Mouse (Mus musculus) neural tube, embryonic 12.5 days (tissue): Measurements from ENCODE around the gene Ptpro. TPM values are rescaled to one million over a fixed set of nuclear protein-coding genes. Genes with fewer than 3 reads are reported as not detected.

ENCODE experiments used
- ATAC-seq: fragments of 200-750 bp; cut with Nextera tagmentation; 2 replicates; pipeline ENCODE4 v1.8.0; 2017; ENCODE audit warnings: low read depth, mild to moderate bottlenecking, moderate TSS enrichment, moderate library complexity; ENCODE audit not compliant: low FRiP score
- H3K27ac ChIP-seq: fragments of 300-500 bp; sonication (generic); 2 replicates; pipeline ENCODE4 v1.5.1; 2016
- H3K27me3 ChIP-seq: fragments of 300-500 bp; sonication (generic); replicated peaks from 2 replicates; pipeline ENCODE4 v1.6.1; 2016; ENCODE audit warnings: mild to moderate bottlenecking
- H3K36me3 ChIP-seq: fragments of 300-500 bp; sonication (generic); 2 replicates; pipeline ENCODE4 v1.6.1; 2016; ENCODE audit warnings: mild to moderate bottlenecking
- H3K4me1 ChIP-seq: fragments of 300-500 bp; sonication (generic); 2 replicates; pipeline ENCODE4 v1.6.1; 2016
- H3K4me2 ChIP-seq: fragments of 300-500 bp; sonication (generic); replicated peaks from 2 replicates; pipeline ENCODE4 v1.6.1; 2016; ENCODE audit warnings: mild to moderate bottlenecking
- H3K4me3 ChIP-seq: fragments of 300-500 bp; sonication (generic); 2 replicates; pipeline ENCODE4 v1.5.1; 2016
- H3K9ac ChIP-seq: fragments of 300-500 bp; sonication (generic); 2 replicates; pipeline ENCODE4 v1.6.1; 2016; ENCODE audit warnings: mild to moderate bottlenecking
- H3K9me3 ChIP-seq: fragments of 300-500 bp; sonication (generic); 2 replicates; pipeline ENCODE4 v1.6.1; 2016; ENCODE audit warnings: mild to moderate bottlenecking
- WGBS: fragments of 180-500 bp; shearing (Covaris S2); methylation state at CpG from one replicate; pipeline ENCODE4 v1.1.7; 2016; 5-methylcytosine and 5-hydroxymethylcytosine counted together
- polyA plus RNA-seq: library from polyadenylated mRNA; unstranded; fragments of >200 nt; fragmentation: Nextera tagmentation; extraction: Ambion mirVana; gene quantifications from 2 replicates; pipeline ENCODE4 v1.2.1, GENCODE M21; 2016

Gene Ptpro
- polyA plus RNA-seq, 1 experiment from 2014 or later = 28.9 TPM

DNA sequence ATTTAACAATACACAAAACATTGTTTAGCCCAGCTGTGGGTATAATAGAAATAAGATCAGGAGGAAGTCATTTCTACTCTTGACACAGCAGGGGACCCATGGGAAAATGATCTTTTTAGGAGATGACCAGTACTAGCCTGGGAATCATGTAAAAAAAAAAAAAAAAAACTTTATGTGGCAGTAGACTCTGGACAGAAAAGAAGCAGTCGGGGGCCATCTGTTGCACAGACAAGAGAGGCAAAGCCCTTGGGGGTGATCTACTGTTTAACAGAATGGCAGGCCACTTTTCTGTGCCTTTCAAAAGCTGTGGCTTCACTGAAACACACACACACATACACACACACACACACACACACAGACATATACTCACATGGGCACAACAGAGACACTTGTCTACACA, 242.7 kb downstream of the Ptpro start:
- no peak overlapping the region for H3K4me3 ChIP-seq
- 42% methylated on average over 1 of the region's 1 CpGs for WGBS
- H3K4me1 ChIP-seq = no peaks in the 10 kb centered on the region
- H3K4me2 ChIP-seq = no peak overlapping the region
- H3K36me3 ChIP-seq = no peaks in the 10 kb centered on the region
- no peak overlapping the region for H3K27ac ChIP-seq
- no peak overlapping the region for H3K9ac ChIP-seq
- H3K9me3 ChIP-seq = no peaks in the 10 kb centered on the region
- no peak for ATAC-seq
- H3K27me3 ChIP-seq = no peaks in the 10 kb centered on the region

DNA sequence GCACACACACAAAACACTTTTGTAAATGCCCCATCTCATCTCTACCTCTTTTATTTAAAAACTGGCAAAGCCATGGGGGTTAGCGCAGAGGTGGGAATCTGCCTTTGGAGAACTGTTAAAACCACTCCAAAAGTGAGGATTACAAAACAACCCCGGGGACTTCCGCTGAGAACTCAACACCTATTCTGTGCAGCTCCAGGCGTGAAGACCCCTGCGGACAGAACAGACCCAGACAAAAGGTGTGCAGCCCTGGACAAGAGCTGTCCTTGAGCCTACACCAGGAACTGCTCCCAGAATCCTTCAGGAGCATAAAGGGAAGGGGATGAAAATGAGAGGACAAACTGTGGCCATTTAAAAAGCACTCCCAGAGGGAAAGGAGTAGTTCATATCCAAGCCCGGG, 243.1 kb downstream of the Ptpro start:
- no peak for ATAC-seq
- no peak overlapping the region for H3K4me2 ChIP-seq
- no peak overlapping the region for H3K27ac ChIP-seq
- 76% methylated on average over 6 of the region's 6 CpGs for WGBS
- H3K9ac ChIP-seq = no peak overlapping the region
- no peaks in the 10 kb centered on the region for H3K4me1 ChIP-seq
- H3K27me3 ChIP-seq = no peaks in the 10 kb centered on the region
- no peaks in the 10 kb centered on the region for H3K9me3 ChIP-seq
- no peak overlapping the region for H3K4me3 ChIP-seq
- no peaks in the 10 kb centered on the region for H3K36me3 ChIP-seq

DNA sequence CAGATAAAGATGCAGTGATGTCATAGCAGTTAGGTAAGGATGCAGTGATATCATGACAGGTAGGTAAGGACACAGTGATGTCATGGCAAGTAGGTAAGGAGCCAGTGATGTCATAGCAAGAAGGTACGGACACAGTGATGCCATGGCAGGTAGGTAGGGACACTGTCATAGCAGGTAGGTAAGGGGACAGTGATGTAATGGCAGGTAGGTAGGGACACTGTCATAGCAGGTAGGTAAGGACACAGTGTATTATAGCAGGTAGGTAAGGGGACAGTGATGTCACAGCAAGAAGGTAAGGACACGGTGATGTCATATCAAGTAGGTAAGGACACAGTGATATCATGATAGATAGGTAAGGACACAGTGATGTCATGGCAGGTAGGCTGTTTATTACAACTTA, 244.4 kb downstream of the Ptpro start:
- 99% methylated on average over 2 of the region's 2 CpGs for WGBS
- ATAC-seq = no peak
- Histone ChIP-seq H3K9ac (no peak overlapping the region), H3K9me3 (no peaks in the 10 kb centered on the region), H3K36me3 (no peaks in the 10 kb centered on the region), H3K27me3 (no peaks in the 10 kb centered on the region), H3K4me1 (no peaks in the 10 kb centered on the region), H3K4me2 (no peak overlapping the region), H3K27ac (no peak overlapping the region), H3K4me3 (no peak overlapping the region)

DNA sequence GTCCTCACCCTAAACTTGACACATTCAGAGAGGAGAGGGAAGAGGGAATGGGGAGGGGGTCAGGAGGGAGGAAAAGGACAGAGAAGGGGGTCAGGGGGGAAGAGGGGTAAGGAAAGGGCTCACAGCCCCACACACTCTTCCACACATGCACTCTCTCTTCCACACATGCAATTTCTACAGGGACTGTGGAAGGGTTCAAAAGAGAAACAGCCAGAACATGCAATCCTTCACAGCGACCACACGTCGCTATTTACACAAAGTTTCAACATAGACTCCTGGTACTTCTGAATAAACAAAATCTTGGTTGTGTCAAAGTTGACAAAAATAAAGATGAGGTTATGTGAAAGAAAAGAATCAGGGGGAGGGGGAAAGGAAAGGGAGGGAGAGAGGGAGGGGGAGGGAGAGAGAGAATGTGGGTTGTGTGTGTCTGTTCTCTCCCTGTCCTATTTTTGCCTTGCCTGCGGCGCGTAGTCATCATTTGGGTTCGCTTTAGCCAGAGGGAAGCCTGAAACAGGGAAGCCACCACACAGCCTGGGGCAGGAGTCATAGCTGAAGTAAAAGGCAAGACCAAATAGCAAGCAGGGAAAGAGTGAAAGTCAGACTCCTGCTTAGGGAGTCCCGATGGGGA, 245.2 kb downstream of the Ptpro start:
- Histone ChIP-seq H3K27ac (no peak overlapping the region), H3K4me2 (no peak overlapping the region), H3K9me3 (no peaks in the 10 kb centered on the region), H3K27me3 (no peaks in the 10 kb centered on the region), H3K4me3 (no peak overlapping the region), H3K36me3 (no peaks in the 10 kb centered on the region), H3K4me1 (no peaks in the 10 kb centered on the region), H3K9ac (no peak overlapping the region)
- no peak for ATAC-seq
- 94% methylated on average over 8 of the region's 8 CpGs for WGBS

DNA sequence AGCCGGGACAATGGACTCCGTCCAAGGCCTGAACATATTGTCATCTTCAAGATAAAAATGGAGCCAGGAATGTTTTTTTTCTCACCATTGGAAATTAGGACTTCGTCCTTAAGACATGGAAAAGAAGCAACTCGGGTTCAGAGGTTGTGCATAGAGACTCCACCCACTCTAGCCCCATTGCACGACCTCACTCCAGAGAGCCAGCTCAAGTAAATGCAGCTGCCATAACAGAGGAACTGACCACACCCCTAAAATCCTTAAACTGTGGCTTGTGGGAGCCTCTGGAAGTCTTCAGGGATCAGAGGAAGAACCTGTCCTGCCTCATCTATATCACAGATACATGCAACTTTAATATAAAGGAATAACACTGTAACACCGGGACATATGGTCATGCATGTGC, 246.7 kb downstream of the Ptpro start:
- Histone ChIP-seq H3K27me3 (no peaks in the 10 kb centered on the region), H3K36me3 (no peaks in the 10 kb centered on the region), H3K4me2 (no peak overlapping the region), H3K4me3 (no peak overlapping the region), H3K9ac (no peak overlapping the region), H3K27ac (no peak overlapping the region), H3K4me1 (no peaks in the 10 kb centered on the region), H3K9me3 (no peaks in the 10 kb centered on the region)
- WGBS = 77% methylated on average over 6 of the region's 6 CpGs
- ATAC-seq = no peak

DNA sequence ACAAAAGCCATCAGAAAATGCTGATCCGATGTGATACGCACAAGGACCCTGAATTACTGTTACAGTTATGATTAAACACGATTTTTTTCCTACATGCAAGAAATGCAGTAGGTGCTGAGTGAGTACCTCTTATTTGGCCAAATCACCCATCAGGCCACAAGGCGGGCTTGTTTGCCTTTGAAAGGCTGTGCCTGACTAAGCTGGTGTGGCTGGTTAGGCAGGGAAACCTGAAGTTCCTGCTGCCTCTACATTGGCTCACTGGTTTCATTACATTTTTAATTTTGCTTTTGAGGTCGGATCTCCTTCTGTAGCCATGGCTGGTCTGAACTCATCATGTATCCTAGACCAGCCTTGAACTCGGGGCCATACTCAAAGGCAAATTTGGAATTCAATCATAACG, 250.9 kb downstream of the Ptpro start:
- Histone ChIP-seq H3K27me3 (no peaks in the 10 kb centered on the region), H3K4me2 (no peak overlapping the region), H3K9ac (no peak overlapping the region), H3K27ac (no peak overlapping the region), H3K9me3 (no peaks in the 10 kb centered on the region), H3K4me1 (no peaks in the 10 kb centered on the region), H3K4me3 (no peak overlapping the region), H3K36me3 (no peaks in the 10 kb centered on the region)
- WGBS = 87% methylated on average over 7 of the region's 7 CpGs
- ATAC-seq = no peak

DNA sequence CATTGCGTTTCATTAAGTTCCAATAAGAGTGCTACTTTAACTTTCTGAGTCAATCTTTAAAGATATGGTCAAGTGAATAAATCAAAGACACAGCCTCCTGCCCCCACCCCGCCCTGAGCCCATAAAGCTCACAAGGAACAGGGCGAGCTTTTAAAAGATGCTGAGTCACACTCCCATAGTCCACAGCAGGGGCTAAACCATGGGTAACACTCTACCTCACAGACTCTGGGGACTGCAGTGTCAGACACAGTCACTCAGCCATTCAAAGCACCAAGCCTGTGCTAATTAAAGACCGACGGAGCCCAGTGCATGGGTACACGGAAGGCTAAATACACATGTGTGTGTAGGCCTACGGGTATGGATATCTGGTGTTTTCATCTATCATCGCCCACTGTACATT, 251.3 kb downstream of the Ptpro start:
- no peak for ATAC-seq

DNA sequence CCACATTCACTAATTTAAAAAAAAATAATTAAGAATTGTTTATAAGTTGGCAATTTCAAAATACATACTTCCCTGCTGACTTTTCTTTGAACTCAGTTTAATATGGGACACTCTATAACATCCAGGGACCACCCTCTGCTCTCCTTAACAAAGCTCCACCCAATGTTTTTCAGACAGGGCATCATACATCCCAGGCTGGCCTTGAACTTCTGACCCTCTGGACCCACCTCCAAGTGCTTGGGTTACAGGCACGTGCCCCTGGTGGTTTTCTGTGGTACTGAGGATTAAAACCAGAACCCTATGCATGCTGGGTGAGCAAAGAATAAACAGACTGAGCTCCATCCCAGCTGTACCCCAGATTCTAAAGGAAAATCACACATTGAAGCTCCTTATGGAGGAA, 251.9 kb downstream of the Ptpro start:
- no peaks in the 10 kb centered on the region for H3K4me1 ChIP-seq
- H3K9ac ChIP-seq = no peak overlapping the region
- no peaks in the 10 kb centered on the region for H3K9me3 ChIP-seq
- ATAC-seq = no peak
- H3K4me3 ChIP-seq = no peak overlapping the region
- no peaks in the 10 kb centered on the region for H3K27me3 ChIP-seq
- 63% methylated on average over 1 of the region's 1 CpGs for WGBS
- no peak overlapping the region for H3K4me2 ChIP-seq
- H3K36me3 ChIP-seq = no peaks in the 10 kb centered on the region
- H3K27ac ChIP-seq = no peak overlapping the region

More for the DNA sequence above, 251.3 kb downstream of the Ptpro start:
- Histone ChIP-seq H3K9ac (no peak overlapping the region), H3K4me1 (no peaks in the 10 kb centered on the region), H3K36me3 (no peaks in the 10 kb centered on the region), H3K4me2 (no peak overlapping the region), H3K9me3 (no peaks in the 10 kb centered on the region), H3K27me3 (no peaks in the 10 kb centered on the region), H3K27ac (no peak overlapping the region), H3K4me3 (no peak overlapping the region)
- 85% methylated on average over 8 of the region's 8 CpGs for WGBS

DNA sequence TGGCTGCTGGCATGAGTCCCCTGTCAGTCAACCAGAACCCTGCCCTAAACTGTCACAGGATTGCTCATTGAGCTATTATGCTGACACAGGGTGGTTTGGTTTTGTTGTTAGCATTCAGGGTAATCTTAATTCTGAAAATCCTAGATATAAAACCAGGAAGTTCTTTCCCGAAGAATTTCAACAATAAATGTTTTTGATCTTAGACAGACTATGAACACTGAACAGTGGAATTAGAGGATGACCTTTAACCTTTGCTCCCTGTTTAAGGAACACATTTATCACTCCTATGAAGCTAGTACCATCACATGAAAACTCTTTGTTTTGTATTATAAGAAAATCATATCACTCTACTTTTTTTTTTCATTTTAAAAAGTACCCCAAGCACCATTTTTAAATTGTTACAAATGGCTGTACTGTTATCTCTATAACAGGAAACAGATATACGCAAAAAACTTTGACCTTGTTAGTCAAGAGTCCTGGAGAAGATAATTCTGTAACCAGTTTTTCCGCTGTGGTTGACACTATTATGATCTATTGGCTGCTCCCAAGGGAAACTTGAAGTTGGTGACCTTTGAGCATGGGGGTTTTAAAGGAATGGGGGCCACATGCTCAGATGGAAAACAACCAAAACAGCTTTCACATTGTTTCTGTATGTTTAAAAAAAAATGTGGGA, 253.6 kb downstream of the Ptpro start:
- Histone ChIP-seq H3K9ac (no peak overlapping the region), H3K27ac (no peak overlapping the region), H3K36me3 (no peaks in the 10 kb centered on the region), H3K4me1 (no peaks in the 10 kb centered on the region), H3K4me2 (no peak overlapping the region), H3K9me3 (no peaks in the 10 kb centered on the region), H3K4me3 (no peak overlapping the region), H3K27me3 (no peaks in the 10 kb centered on the region)
- ATAC-seq = no peak
- WGBS = 91% methylated on average over 3 of the region's 3 CpGs

DNA sequence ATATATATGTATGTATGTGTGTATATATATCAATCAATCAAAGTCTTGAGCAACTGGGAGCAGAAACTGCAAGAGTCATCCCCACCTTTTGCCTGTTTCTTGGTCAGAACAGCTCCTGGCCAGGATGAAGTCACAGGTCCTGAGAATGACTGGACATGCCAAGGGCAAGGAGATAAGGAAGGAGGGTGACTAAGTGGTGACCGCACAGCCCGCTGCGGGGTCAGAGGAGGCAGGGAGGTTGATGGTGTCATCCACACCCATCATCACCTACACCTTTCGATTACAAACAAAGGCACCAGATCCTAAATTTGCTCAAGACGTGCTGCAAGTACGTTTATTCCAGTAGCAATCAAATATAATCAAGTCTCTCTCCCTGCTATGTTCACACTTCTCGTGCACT, 254.4 kb downstream of the Ptpro start:
- no peak overlapping the region for H3K4me3 ChIP-seq

DNA sequence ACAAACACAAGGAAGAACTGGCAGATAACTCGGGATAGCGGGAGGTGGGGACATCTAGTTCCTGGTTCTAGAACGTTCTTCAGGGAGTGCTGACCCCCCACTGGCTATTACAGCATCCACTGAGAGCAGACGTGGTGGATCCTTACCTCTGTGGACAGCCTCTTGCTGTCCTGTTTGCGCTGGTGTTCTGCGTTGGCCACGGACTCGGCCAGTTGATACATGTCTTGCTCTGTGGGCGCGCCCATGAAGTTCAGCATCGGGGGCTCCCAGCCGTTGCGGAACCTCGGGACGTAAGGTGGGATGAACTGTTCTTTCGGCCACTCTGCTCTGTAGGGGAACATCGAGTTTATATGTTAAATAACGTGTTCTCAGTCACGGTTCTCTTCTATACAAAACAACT, 256.8 kb downstream of the Ptpro start:
- Histone ChIP-seq H3K27me3 (no peaks in the 10 kb centered on the region), H3K9me3 (no peaks in the 10 kb centered on the region), H3K4me1 (no peaks in the 10 kb centered on the region), H3K36me3 (no peaks in the 10 kb centered on the region; the same call in 1 of the 2 replicates), H3K9ac (no peak overlapping the region), H3K27ac (no peak overlapping the region), H3K4me3 (no peak overlapping the region), H3K4me2 (no peak overlapping the region)
- ATAC-seq = no peak
- WGBS = 92% methylated on average over 19 of the region's 19 CpGs

More for the DNA sequence above, 254.4 kb downstream of the Ptpro start:
- Histone ChIP-seq H3K27ac (no peak overlapping the region), H3K27me3 (no peaks in the 10 kb centered on the region), H3K9ac (no peak overlapping the region), H3K4me1 (no peaks in the 10 kb centered on the region), H3K36me3 (no peaks in the 10 kb centered on the region), H3K4me2 (no peak overlapping the region), H3K9me3 (no peaks in the 10 kb centered on the region)
- ATAC-seq = no peak
- 88% methylated on average over 7 of the region's 7 CpGs for WGBS

DNA sequence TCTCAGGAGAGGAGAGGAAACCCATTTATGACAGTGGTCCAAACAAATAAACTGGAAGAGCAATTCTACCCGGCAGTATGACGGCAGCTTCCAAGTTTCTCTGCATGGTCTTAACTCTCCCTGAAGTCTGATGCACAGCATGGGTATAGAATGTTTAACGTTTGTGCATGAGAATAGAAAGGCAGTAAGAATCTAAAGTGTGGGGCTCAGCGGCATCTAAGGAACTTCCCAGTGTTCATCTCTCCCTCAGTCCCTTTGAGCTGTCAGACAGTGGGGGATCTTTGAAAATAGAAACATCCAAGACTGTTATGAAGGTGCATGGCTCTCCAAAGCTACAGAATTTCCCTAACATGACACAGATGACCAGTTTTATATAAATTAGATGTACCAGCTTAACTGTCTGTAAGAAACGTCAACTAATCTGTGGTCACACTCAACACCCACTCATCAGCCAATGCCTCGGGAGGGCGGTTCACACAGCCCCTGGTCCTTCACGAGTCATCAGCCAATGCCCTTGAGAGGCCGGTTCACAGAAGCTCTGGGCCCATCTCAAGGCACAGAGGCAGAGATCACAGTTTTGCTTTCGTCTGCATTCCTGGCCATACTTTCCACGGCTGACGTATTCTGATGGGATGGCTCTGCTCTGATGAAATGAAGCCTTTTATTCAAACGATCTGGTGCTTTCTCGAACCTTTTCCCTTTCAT, 257.4 kb downstream of the Ptpro start:
- no peak overlapping the region for H3K4me3 ChIP-seq
- ATAC-seq = no peak

More for the DNA sequence above, 257.4 kb downstream of the Ptpro start:
- Histone ChIP-seq H3K4me1 (no peaks in the 10 kb centered on the region), H3K36me3 (no peaks in the 10 kb centered on the region; the same call in 1 of the 2 replicates), H3K9me3 (no peaks in the 10 kb centered on the region), H3K27me3 (no peaks in the 10 kb centered on the region), H3K9ac (no peak overlapping the region), H3K27ac (no peak overlapping the region), H3K4me2 (no peak overlapping the region)
- WGBS = 86% methylated on average over 14 of the region's 14 CpGs
